In genomic region chr10:81497401-81498270, GRCm38 (mm10) we compare ENCODE assay signal across 8 mouse cellular contexts. TPM values are rescaled to one million over a fixed set of nuclear protein-coding genes. Genes with fewer than 3 reads are reported as not detected.
DNase-seq lines count a peak whose midpoint lies in the region; TF ChIP-seq lines count a peak whose summit lies in the region.

No protein-coding gene starts in this region.

- H3K36me3 ChIP-seq in spleen, adult 2 months (ENCODE audit: control insufficient read depth, insufficient read depth, low read length) = peaks cover 3% of the 10 kb centered on the region; the same call in 1 of the 2 replicates
- no peaks in the 10 kb centered on the region for H3K36me3 ChIP-seq in myocyte (ENCODE audit: control insufficient read depth, insufficient read depth)

- WGBS in spleen, adult 2 months = 6% methylated on average over 17 of the region's 17 CpGs

- no peaks in the 10 kb centered on the region for H3K27me3 ChIP-seq in spleen, adult 2 months (ENCODE audit: control insufficient read depth, insufficient read depth, low read length)
- H3K27me3 ChIP-seq in myocyte (ENCODE audit: control insufficient read depth, insufficient read depth, insufficient read length) = no peaks in the 10 kb centered on the region

- no peak overlapping the region for H3ac ChIP-seq in myocyte (ENCODE audit: control insufficient read depth, insufficient read length)

- peak; percentile 44 for DNase-seq in cerebellum, adult 8-10 months
- no peak for DNase-seq in cerebellum, postnatal 14 days
- DNase-seq in spleen, adult 2 months (ENCODE audit: low read depth in 1 of 2, low spot score in 2 of 2) = peak in 1 of 2 experiments; percentile 52
- DNase-seq in spleen, adult 12 weeks (ENCODE audit: low spot score) = no peak
- DNase-seq in liver = peak; percentile 72
- DNase-seq in yolk sac, embryonic 10.5 days (ENCODE audit: low spot score) = no peak
- no peak for DNase-seq in adrenal gland, adult 18-20 months (ENCODE audit: low spot score in 2 of 2)

- no peak for TF ChIP-seq CTCF in spleen, adult 2 months (IDR thresholded peaks at IDR 0.05; ENCODE audit: extremely low read depth, insufficient read depth, insufficient read length, insufficient replicate concordance)

- H3K79me2 ChIP-seq in myocyte (ENCODE audit: control insufficient read depth, insufficient read depth) = peaks cover 23% of the 10 kb centered on the region

- no peak for TF ChIP-seq POLR2A in spleen, adult 2 months (IDR thresholded peaks at IDR 0.05; ENCODE audit: low read depth, low read length)
- no peak for TF ChIP-seq POLR2A in myocyte (IDR thresholded peaks at IDR 0.05; ENCODE audit: insufficient read length, low read depth)

- H3K4me3 ChIP-seq in spleen, adult 2 months (ENCODE audit: extremely low read depth, insufficient read depth, insufficient read length) = peak overlapping the region; percentile 85
- H3K4me3 ChIP-seq in myocyte = peak overlapping the region; percentile 94

- H3K4me1 ChIP-seq in spleen, adult 2 months (ENCODE audit: control insufficient read depth, insufficient read depth, insufficient read length) = peaks cover 21% of the 10 kb centered on the region

- H3K4me2 ChIP-seq in myocyte (ENCODE audit: low read depth) = peak overlapping the region; percentile 77

- peak overlapping the region; percentile 99 for H3K27ac ChIP-seq in spleen, adult 2 months (ENCODE audit: insufficient read depth, low read length)

TF ChIP-seq in myocyte, 11 proteins besides CTCF, POLR2A, EP300 and RAD21:
- TF ChIP-seq REST (IDR thresholded peaks at IDR 0.05; ENCODE audit: insufficient read depth, insufficient read length) (no peak), USF1 (IDR thresholded peaks at IDR 0.05; ENCODE audit: low read depth) (no peak), TCF3 (IDR thresholded peaks at IDR 0.05; ENCODE audit: insufficient read length, low read depth) (no peak), POLR2AphosphoS2 (IDR thresholded peaks at IDR 0.05; ENCODE audit: insufficient read length, low read depth) (no peak), E2F4 (IDR thresholded peaks at IDR 0.05; ENCODE audit: insufficient read depth) (no peak), MAX (IDR thresholded peaks at IDR 0.05; ENCODE audit: low read depth) (no peak), TCF12 (IDR thresholded peaks at IDR 0.05; ENCODE audit: insufficient read depth, poor library complexity, severe bottlenecking) (no peak)

RNA-seq across cellular contexts. Expression of gene Ncln, which starts 1.4 kb away (rescaled TPM):
- 198 and 259 TPM in 2 replicates for polyA plus RNA-seq in spleen, adult 2 months (2012; rRNA removed)
- 153 TPM for polyA plus RNA-seq in myocyte (2012; fragmentation: generic; extraction: Trizol)
- 100 to 1,000 TPM; 106 to 118 TPM for total RNA-seq in adrenal gland, adult 18-20 months (2021)

RNA-seq across cellular contexts. Expression of gene S1pr4, which starts 2.3 kb away (rescaled TPM):
- 127 and 168 TPM in 2 replicates for polyA plus RNA-seq in spleen, adult 2 months (2012; rRNA removed)
- not detected for polyA plus RNA-seq in myocyte (2012; fragmentation: generic; extraction: Trizol)
- total RNA-seq in adrenal gland, adult 18-20 months (2021) = 1 to 10 TPM; 1.3 to 1.4 TPM

RNA-seq across cellular contexts. Expression of gene Celf5, which starts 15.1 kb away (rescaled TPM):
- 0.33 and 0.70 TPM in 2 replicates for polyA plus RNA-seq in spleen, adult 2 months (2012; rRNA removed)
- polyA plus RNA-seq in myocyte (2012; fragmentation: generic; extraction: Trizol) = 0.37 TPM
- under 1 TPM; 0.42 to 0.50 TPM for total RNA-seq in adrenal gland, adult 18-20 months (2021)

RNA-seq across cellular contexts. Expression of gene Gna15, which starts 26.4 kb away (rescaled TPM):
- 14.8 and 15.1 TPM in 2 replicates for polyA plus RNA-seq in spleen, adult 2 months (2012; rRNA removed)
- polyA plus RNA-seq in myocyte (2012; fragmentation: generic; extraction: Trizol) = not detected
- 1 to 10 TPM; 1.7 to 2.6 TPM for total RNA-seq in adrenal gland, adult 18-20 months (2021)

RNA-seq across cellular contexts. Expression of gene Nfic, which starts 42.2 kb away (rescaled TPM):
- polyA plus RNA-seq in spleen, adult 2 months (2012; rRNA removed) = 26.0 and 32.4 TPM in 2 replicates
- 115 TPM for polyA plus RNA-seq in myocyte (2012; fragmentation: generic; extraction: Trizol)
- total RNA-seq in adrenal gland, adult 18-20 months (2021) = 10 to 100 TPM; 69.1 to 78.7 TPM

Comparison
In these comparisons a context has a peak if more than half of its experiments do, and no peak if none do; other contexts are left out.
1. DNase-seq: peak in cerebellum, adult 8-10 months (single experiment) and liver (single experiment); none in cerebellum, postnatal 14 days (0 of 2), spleen, adult 12 weeks (single experiment), yolk sac, embryonic 10.5 days (single experiment) and adrenal gland, adult 18-20 months (0 of 2).
2. RNA of gene S1pr4, which starts 2.3 kb away (polyA plus RNA-seq): 127 to 168 TPM in spleen, adult 2 months; not detected in myocyte (single experiment); every median in the first group is over 100 times any median in the second.